8 mouse cellular contexts compared by ENCODE assay signal in the genomic region with DNA sequence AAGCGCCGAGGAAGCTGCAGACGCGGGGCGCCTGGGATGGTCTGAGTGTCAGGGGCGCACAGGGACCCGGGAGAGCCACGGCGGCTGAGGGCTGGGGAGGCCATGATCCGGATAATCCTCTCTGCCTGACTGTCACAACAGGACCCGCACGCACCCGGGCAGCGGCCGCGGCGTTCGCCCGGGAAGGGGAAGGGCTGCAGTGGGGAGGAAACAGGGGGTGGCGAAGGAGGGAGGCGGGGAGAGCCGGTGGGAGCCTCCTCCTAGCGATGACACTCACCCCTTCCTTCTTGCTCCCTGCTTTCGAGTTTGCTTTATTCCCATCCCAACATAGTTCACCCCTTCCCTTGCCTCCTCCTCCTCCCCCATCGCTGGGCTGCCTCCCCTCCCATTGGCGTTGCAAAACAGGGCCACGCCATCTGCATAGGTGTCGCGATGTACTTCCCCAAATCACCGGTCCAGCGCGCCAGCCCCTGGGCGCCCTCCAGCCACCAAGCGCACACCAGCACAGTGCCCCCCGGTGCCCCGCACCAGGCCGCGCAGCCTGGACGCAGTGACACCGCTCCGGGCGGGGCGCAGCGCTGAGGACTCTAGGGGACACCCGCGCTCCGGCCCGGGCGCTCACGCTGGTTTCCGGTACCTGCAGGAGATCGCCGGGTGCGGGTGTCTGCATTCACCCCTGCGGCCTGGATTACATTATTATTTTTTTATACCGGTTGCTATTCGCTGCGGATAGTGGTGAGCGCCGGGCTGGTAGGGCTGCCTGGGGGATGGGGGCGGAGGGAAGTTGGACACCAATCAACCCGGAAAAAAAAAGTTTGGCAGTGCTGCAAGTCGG. TPM values are rescaled to one million over a fixed set of nuclear protein-coding genes. Genes with fewer than 3 reads are reported as not detected.
DNase-seq lines count a peak whose midpoint lies in the region; ATAC-seq and TF ChIP-seq lines count a peak whose summit lies in the region.

No protein-coding gene starts in this region.

- in situ Hi-C loops in Patski (cut with MboI; ENCODE audit: low pct_unique_long_range_greater_than_20kb): no loop called here

- intact Hi-C loops in left cerebral cortex, postnatal 36 days (cut with DNase I): loop anchor here (5.0 to 10.0 kb wide), 6 partner anchors 41 to 344 kb away; no protein-coding TSS in a partner anchor

- POLR2A ChIA-PET in Patski (lab: Charles Lee): no interaction called here

- TF ChIP-seq CTCF in Patski (IDR thresholded peaks at IDR 0.05): no peak

- peaks cover 12% of the 10 kb centered on the region for H3K27me3 ChIP-seq in Patski

- peak; percentile 17 for ATAC-seq in Patski

- CTCF ChIA-PET in Patski (lab: Charles Lee): no interaction called here

- no peak for DNase-seq in Patski (ENCODE audit: low read depth, low spot score)
- DNase-seq in cerebellum, postnatal 25 days: peak; percentile 79 to 81
- peak; percentile 67 for DNase-seq in gastrocnemius, postnatal 10 days
- peak; percentile 76 for DNase-seq in induced T-regulatory cell, adult 2 months (ENCODE audit: low read depth)
- peak; percentile 71 to 73 for DNase-seq in left cerebral cortex, postnatal 36 days (ENCODE audit: low spot score in 2 of 2)
- peak; percentile 45 for DNase-seq in mesoderm, embryonic 11.5 days (ENCODE audit: low read depth, low spot score)
- peak; percentile 61 for DNase-seq in right cerebral cortex, postnatal 14 days
- peak; percentile 38 for DNase-seq in urinary bladder, postnatal 25 days (ENCODE audit: low spot score)

RNA-seq across cellular contexts. Expression of a gene that starts 1.7 kb away (rescaled TPM):
- 153 TPM for polyA plus RNA-seq in Patski (2021)
- total RNA-seq in gastrocnemius, postnatal 10 days (2021): 10 to 100 TPM; 47.1 to 50.7 TPM
- total RNA-seq in left cerebral cortex, postnatal 36 days (2021): 100 to 1,000 TPM; 243 to 296 TPM

Comparison
In these comparisons a context has a peak if more than half of its experiments do, and no peak if none do; other contexts are left out.
1. RNA of a gene that starts 1.7 kb away (total RNA-seq): 243 to 296 TPM in left cerebral cortex, postnatal 36 days; 47.1 to 50.7 TPM in gastrocnemius, postnatal 10 days; every median in the first group is over 4 times any median in the second.